Mouse (Mus musculus): ENCODE measurements around the gene Gosr1.
"Not testable (repeated sequence)": the region's sequence is repeated elsewhere in the genome, so short reads cannot be mapped to it uniquely, and the experiment has no call there.

Gosr1 gene

DNA sequence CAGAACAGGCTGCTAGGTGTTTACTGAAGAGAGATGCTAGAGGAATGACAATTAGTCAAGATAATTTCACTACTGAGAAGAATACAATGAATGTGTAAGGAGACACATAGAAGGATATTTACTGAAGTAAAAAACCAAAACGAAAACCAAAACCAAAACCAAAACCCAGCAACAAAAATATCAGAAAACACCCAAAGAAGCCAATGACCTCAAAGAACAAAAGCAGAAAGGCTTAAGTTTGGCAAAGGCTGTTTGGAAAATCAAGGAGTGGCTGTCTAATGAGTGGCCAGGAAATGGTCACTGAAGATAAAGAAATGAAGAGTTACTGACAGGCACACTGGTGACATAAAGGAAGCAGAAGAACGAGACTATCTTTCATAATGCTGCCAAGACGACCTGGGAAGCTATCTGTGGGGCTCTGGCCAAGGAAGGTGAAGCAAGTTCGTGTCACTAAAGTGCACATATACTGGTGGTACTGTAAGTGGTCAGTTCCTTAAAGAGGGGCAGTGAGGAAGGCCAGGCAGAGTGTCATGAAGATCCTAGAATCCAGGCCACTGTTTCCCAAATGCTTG lies 27.5 kb downstream of the Gosr1 start:
- no peak for DNase-seq (ENCODE audit: low read depth in 1 of 2, low spot score in 2 of 2)

DNA sequence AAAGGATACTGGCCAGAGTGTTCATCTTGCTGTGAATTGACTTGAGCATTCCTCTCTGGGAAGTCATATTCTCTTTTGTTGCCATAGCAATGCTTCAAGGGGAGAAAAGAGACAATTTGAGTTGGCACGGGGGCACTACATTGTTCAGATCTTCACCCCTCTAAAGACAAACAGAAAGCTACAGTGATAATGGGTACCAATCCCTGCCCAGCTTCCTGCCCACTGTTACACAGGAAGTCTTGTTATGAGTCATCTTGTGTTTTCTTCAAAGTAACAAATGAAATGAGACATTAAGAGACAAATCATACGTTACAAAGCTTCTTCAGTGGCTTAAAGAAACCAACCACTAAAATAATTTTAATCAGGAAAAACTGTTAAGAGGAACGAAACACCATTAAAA lies 28.8 kb downstream of the Gosr1 start:
- no peak for DNase-seq (ENCODE audit: low read depth in 1 of 2, low spot score in 2 of 2)

DNA sequence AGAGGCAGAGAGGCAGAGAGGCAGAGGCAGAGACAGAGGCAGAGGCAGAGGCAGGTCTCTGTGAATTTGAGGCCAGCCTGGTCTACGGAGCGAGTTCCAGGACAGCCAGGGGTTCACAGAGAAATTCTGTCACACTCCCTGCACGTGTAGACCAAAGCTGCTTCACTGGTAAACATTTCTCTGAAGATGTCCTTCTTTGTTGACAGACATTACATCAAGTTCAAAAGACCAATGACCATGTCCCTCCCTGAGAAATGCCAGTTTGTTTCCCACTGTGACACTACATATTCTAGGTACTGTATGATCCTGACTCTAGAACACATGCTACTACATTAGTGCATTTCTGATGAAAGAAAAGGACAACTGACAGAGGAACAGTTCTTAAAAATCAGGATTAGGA lies 32.7 kb downstream of the Gosr1 start:
- DNase-seq (ENCODE audit: low read depth in 1 of 2, low spot score in 2 of 2) = no peak

DNA sequence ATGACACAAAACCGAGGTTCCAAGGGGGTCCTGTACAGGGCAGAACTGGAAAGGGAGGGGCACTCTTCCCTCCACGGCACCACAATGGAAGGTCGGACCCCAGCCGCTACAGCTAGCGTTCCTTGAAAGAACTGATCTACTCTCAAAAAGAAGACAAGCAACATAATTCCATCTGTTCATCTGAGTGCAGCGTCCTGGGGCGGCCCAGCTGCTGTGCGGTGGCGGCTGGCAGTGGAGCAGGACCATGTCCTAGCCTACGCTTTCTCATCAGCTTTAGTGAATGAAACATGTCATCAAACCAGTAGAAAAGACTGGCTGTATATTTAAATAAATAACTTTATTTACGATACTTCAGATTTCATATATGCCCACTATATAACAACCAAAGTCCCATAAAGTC lies 35.3 kb downstream of the Gosr1 start:
- no peak for DNase-seq (ENCODE audit: low read depth in 1 of 2, low spot score in 2 of 2)

DNA sequence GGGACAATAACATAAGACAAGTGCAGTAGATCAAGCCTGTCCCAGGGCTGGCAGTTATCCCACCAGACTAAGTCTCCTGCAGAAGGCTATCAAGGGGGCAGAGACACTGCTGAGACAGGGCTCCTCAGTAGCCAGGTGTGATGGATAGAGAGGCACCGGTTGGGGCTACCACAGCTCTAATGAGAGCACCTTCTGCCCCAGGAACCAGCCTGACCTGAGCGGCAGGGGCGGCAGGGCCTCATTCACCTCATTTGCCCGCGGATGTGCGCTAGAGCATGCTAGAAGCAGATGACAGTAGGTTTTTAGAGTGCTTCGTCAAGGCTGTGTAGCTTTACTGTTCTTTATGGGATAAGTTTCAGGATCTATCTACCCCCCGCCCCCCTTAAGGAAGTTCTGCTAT lies 39.5 kb downstream of the Gosr1 start:
- no peak for DNase-seq (ENCODE audit: low read depth in 1 of 2, low spot score in 2 of 2)

DNA sequence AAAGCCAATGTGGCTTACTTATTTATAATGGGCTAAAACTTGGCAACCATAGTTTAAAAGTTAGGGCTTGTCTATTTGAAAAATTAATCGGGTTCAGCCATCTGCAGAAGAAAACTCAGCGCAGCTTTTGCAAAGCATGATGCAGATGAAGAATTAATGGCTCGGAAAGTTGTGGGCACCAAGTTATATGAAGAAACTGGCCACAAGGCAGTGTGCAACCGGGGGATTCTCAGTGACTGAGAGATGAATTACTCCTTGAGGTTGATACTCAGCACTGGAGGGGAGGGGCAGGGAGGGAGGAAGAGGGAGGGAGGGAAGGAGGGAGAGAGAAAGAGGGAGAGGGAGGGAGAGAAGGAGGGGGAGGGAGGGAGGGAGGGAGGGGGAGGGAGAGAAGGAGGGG lies 46.4 kb downstream of the Gosr1 start:
- no peak for DNase-seq (ENCODE audit: low read depth in 1 of 2, low spot score in 2 of 2)

DNA sequence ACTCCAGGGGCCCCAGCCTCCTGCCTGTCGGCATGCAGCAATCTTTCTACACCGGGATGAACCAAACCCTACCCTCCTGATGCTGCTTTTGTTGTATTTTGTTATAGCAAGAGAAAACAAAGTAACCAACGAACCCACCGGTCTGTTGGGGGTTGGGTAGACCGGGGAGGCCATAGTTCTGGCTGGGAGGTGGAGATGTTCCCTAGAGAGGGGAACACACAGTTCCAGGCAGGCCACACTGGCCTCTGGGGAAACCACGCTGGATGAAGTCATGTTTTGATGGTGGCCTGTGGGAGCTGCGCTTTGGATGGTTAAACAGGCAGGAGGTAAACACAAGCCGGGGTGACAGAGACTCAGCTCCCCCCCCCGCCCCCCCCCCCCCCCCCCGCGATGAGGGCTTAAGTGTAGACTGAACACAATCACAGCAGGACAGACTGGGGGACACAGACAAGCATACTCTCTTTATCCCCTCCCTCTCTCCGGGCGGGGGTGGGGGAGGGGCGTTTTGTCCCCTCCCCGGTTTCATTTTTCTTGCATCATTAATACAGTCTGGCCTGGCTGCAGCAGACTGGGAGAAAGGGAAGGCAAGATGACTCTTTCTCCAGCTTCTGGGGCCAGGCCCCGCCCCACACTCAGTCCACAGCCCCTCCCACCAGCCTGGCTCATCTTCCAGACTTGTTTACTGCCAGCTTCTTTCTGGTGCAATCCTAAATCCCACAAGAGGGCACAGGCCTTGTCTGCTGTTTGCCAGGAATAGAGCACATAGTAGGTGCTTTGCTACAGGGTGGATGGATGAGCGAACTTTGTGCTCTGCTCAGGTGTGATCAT lies 53.5 kb downstream of the Gosr1 start:
- no peak for DNase-seq (ENCODE audit: low read depth in 1 of 2, low spot score in 2 of 2)

DNA sequence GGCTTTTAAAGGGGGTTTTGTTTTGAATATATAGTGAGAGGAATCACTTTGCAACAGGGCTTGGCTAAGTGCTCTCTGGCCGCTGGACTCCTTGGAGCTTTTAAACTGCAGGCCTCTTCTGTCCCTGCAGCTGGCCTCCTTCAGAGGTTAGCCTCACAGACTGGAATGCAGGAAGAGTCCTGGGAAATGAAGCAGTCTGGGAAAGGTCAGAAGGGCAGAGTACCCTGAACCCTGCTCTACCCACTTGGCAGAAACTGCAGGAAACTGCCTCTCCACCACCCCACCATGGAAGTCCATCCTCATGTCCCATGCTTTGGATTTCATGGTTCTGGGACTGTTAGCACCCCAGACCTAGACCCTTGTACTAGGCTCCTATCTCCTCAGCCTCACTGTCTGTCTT lies 54.5 kb downstream of the Gosr1 start:
- DNase-seq (ENCODE audit: low read depth in 1 of 2, low spot score in 2 of 2) = no peak

DNA sequence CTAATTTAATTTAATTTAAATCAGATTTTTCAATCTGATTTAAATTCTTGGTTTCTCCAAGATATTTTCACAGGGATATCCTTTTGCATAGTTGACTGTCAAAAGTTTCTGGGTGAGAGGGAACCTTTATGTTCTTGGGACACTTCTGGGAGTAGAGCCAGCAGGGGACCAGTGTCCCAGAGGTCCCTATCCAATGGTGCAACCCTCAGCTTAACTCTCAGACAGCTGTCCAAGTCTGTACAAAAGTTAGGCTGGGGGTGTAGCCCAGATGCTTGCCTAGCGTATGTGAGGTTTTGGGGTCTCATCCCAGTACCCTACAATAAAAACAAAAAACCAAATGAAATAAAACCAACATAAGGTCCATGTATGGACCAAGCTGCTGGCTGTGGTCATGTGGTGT lies 55.3 kb downstream of the Gosr1 start:
- DNase-seq (ENCODE audit: low read depth in 1 of 2, low spot score in 2 of 2) = no peak

DNA sequence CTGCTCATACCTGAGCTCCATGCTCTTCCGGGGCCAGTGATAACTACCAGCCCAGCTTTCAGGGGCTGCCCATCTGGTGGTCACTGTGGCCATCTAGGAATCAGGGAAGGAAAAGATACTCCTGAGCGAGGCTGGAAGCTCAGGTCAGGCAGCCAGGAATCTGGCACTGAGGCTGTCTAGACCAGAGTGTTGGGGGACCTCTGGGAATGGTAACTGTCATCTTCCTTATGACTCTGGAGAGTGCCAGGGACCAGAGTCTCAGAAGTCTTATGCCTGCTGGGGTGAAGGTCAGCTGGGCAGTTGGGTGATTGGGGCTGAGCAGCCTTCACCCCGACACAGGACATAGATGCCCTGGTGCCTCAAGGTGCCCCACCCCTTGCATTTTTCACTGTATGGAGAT lies 55.7 kb downstream of the Gosr1 start:
- no peak for DNase-seq (ENCODE audit: low read depth in 1 of 2, low spot score in 2 of 2)

DNA sequence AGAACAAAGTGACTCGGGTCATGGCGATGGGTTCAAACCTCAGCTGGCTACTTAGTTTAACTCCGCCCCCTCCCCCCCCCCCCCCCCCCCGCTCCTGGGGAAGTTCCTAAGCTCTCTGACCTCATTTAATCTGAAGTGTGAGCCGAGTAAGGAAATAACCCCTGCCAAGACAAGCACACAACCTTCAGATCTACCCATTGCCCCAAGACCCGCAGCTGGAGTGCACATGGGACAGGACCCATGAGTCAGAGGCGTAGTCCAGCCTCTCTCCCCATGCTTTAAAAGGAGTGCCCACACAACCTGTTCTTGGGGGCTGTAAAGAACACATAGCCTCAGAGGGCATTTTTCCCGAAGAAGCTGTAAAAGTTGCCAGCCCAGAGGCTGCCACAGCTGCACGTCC lies 63.8 kb downstream of the Gosr1 start:
- DNase-seq (ENCODE audit: low read depth in 1 of 2, low spot score in 2 of 2) = no peak

DNA sequence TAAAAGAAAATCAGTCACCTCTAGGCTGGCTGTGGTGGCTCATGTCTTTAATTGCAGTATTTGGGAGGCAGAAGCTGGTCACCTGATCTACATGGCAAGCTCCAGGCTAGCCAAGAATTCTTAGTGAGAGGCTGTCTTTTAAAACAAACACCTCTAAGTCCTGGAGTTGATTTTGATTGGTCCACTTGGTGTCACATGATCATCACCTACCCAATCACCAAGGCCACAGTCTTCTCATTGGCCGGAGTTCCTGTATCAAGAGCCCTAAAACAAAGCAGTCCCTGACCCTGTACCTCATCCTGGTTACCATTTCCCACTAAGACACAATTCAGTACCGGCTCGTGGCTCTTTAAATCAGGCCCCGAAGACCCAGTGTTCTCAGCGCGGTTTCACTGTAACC lies 67.6 kb downstream of the Gosr1 start:
- DNase-seq (ENCODE audit: low read depth in 1 of 2, low spot score in 2 of 2) = no peak

DNA sequence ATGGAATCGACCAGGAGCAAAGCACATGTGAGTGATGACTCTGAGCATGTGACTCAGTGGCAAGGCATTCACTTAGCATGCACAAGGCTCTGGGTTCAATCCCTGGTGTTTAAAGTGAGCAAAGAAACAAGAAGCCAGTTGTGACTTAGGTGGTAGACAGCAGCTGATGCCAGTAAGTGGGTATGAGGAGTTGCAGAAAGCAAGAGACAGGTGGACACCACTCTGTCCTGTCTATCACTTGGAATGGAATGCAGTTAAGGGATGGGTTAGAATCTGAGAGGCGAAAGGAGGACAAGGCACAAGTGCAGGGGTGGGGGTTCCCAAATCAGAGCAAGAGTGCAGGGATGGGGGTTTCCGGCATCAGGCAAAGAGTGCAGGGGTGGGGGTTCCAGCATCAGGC lies 71.3 kb downstream of the Gosr1 start:
- no peak for DNase-seq (ENCODE audit: low read depth in 1 of 2, low spot score in 2 of 2)

DNA sequence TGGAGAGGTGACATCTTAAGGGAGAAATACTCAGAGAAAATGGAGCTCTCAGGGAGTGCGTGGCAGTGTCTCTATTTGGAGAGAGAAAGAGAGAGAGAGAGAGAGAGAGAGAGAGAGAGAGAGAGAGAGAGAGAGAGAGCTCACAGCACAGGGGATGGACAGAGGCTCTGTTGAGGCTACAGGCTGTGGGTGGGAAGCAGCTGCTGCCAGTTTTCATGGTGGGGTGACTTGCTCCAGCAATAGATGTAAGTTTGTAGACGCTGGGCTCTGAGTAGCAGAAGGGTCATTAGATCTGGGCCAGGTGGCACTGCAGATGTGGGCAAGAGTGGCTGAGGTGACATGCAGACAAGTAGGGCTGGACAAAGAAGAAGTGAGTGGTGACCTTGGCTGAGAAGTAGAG lies 77.8 kb downstream of the Gosr1 start:
- no peak for DNase-seq (ENCODE audit: low read depth in 1 of 2, low spot score in 2 of 2)

DNA sequence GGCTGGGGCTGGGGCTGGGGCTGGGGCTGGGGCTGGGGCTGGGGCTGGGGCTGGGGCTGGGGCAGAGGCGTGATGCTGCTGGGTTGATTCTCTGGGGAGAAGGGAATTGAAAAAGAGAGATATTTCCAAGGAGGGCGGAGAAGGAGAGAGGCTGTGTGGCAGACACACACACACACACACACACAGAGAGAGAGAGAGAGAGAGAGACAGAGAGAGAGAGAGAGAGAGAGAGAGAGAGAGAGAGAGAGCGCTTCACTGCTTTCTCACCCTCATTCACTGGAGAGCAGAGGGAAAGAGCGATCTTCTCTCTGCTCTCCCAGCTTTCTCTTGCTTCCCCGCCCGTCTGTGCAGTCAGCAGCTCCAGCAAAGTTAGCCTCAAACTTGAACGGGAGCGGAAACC lies 83.9 kb downstream of the Gosr1 start, which contains the start of gene Trarg1:
TSS of gene Trarg1 (plus strand) at position 301 of the 400 bp plus-strand sequence.
- DNase-seq (ENCODE audit: low read depth in 1 of 2, low spot score in 2 of 2) = not testable (repeated sequence)

Measured in monocyte, adult 2 months (primary cell).